23 mouse cellular contexts compared by ENCODE assay signal in genomic region chr17:27122701-27123100, GRCm38 (mm10). TPM values are rescaled to one million over a fixed set of nuclear protein-coding genes. Genes with fewer than 3 reads are reported as not detected.
"Had no signal": no experiment of that assay in that cellular context is flagged by ENCODE, and none has a peak within 500 bp of the region (broad histone marks: within the 10 kb centered on the region; RNA-seq: fewer than 3 reads in every experiment).

No protein-coding gene starts in this region.

- H3K27ac ChIP-seq: left cerebral cortex, adult 2 months; lung, embryonic 15.5 days; midbrain, embryonic 10.5 days; midbrain, embryonic 13.5 days; neural tube, embryonic 13.5 days; stomach, embryonic 15.5 days had no signal

- ATAC-seq: midbrain, embryonic 13.5 days; midbrain, embryonic 16.5 days had no signal

- H3K9me3 ChIP-seq: liver, embryonic 15.5 days; lung, embryonic 15.5 days; midbrain, embryonic 13.5 days; neural tube, embryonic 13.5 days; stomach, embryonic 15.5 days had no signal

- H3K9ac ChIP-seq: liver, embryonic 15.5 days; lung, embryonic 15.5 days; midbrain, embryonic 13.5 days; neural tube, embryonic 13.5 days; stomach, embryonic 15.5 days had no signal

- H3K4me2 ChIP-seq: liver, embryonic 15.5 days; lung, embryonic 15.5 days; midbrain, embryonic 13.5 days; neural tube, embryonic 13.5 days; stomach, embryonic 15.5 days had no signal

- DNase-seq: kidney, adult 9 months; kidney, postnatal 14 days; kidney, postnatal 4 days; layer of hippocampus, adult 9-11 months; lung, adult 18-20 months; lung, postnatal 10 days; lung, postnatal 36 days; retina, postnatal 1 day; right cerebral cortex, postnatal 25 days; spleen, adult 18-20 months; thymus, postnatal 25 days had no signal

- H3K27me3 ChIP-seq: liver, embryonic 15.5 days; lung, embryonic 15.5 days; stomach, embryonic 15.5 days had no signal

- H3K4me3 ChIP-seq: left cerebral cortex, adult 2 months; liver, embryonic 15.5 days; lung, embryonic 15.5 days; megakaryocyte, embryonic 14.5 days; midbrain, embryonic 10.5 days; midbrain, embryonic 13.5 days; myocyte; neural tube, embryonic 13.5 days; stomach, embryonic 15.5 days had no signal

RNA-seq across cellular contexts. Expression of gene Ip6k3, which starts 44.9 kb away (rescaled TPM):
- total RNA-seq: liver, adult 2 months; neutrophil, adult 5-6 weeks had no signal
- polyA plus RNA-seq: liver, adult 2 months; midbrain, embryonic 10.5 days had no signal
